11 mouse cellular contexts compared by ENCODE assay signal in genomic region chr6:126353346-126353745, GRCm38 (mm10).
DNase-seq lines count a peak whose midpoint lies in the region; ATAC-seq and TF ChIP-seq lines count a peak whose summit lies in the region.
"Had no signal": no experiment of that assay in that cellular context is flagged by ENCODE, and none has a peak within 500 bp of the region (broad histone marks: within the 10 kb centered on the region; RNA-seq: fewer than 3 reads in every experiment).

No protein-coding gene starts in this region.

- no peaks in the 10 kb centered on the region for H3K9me3 ChIP-seq in kidney, postnatal 0 days (replicated peaks; ENCODE audit: low read length)
- no peaks in the 10 kb centered on the region for H3K9me3 ChIP-seq in heart, embryonic 11.5 days (replicated peaks; ENCODE audit: control insufficient read depth, low read length)
- H3K9me3 ChIP-seq: heart, embryonic 10.5 days; stomach, embryonic 15.5 days had no signal

- H3K4me2 ChIP-seq in kidney, postnatal 0 days (ENCODE audit: low read length) = no peak overlapping the region
- H3K4me2 ChIP-seq in heart, embryonic 11.5 days = no peak overlapping the region
- H3K4me2 ChIP-seq: stomach, embryonic 15.5 days had no signal

- no peaks in the 10 kb centered on the region for H3K4me1 ChIP-seq in kidney, postnatal 0 days (replicated peaks; ENCODE audit: insufficient read depth, low read length)
- no peaks in the 10 kb centered on the region for H3K4me1 ChIP-seq in heart, embryonic 11.5 days (ENCODE audit: control insufficient read depth, insufficient read depth, low read length)
- H3K4me1 ChIP-seq: heart, embryonic 10.5 days; stomach, embryonic 15.5 days had no signal

- no peak overlapping the region for H3K4me3 ChIP-seq in kidney, postnatal 0 days (replicated peaks; ENCODE audit: low read depth, low read length)
- H3K4me3 ChIP-seq in heart, embryonic 11.5 days (ENCODE audit: low read depth, low read length) = no peak overlapping the region
- H3K4me3 ChIP-seq: heart, embryonic 10.5 days; stomach, embryonic 15.5 days had no signal

- no peak overlapping the region for H3K27ac ChIP-seq in kidney, postnatal 0 days
- no peak overlapping the region for H3K27ac ChIP-seq in heart, embryonic 11.5 days (ENCODE audit: low read depth, low read length)
- H3K27ac ChIP-seq: heart, embryonic 10.5 days; stomach, embryonic 15.5 days had no signal

- H3K9ac ChIP-seq in kidney, postnatal 0 days (ENCODE audit: low read depth, low read length) = no peak overlapping the region
- H3K9ac ChIP-seq in heart, embryonic 11.5 days (ENCODE audit: low read depth, low read length) = no peak overlapping the region
- H3K9ac ChIP-seq: stomach, embryonic 15.5 days had no signal

- ATAC-seq in kidney, postnatal 0 days (replicated peaks; ENCODE audit: low FRiP score, low read depth) = no peak
- no peak for ATAC-seq in heart, embryonic 11.5 days (replicated peaks; ENCODE audit: insufficient number of reproducible peaks, low FRiP score, low TSS enrichment)
- ATAC-seq: intestine, embryonic 16.5 days had no signal

- DNase-seq in adrenal gland, adult (ENCODE audit: inconsistent age in 2 of 2, low spot score in 1 of 2) = peak; percentile 8 to 68
- no peak for DNase-seq in adrenal gland, postnatal 4 days (ENCODE audit: low spot score in 2 of 2)
- DNase-seq in kidney, postnatal 0 days (ENCODE audit: low spot score) = peak; percentile 4
- no peak for DNase-seq in kidney, adult 8-10 months
- DNase-seq in retina, postnatal 1 day = peak; percentile 62
- no peak for DNase-seq in retina, embryonic 14.5 days (ENCODE audit: low spot score)
- DNase-seq in ovary, postnatal 14 days (ENCODE audit: low spot score) = peak; percentile 40

- H3K27me3 ChIP-seq in kidney, postnatal 0 days (ENCODE audit: insufficient read depth, low read length) = no peaks in the 10 kb centered on the region
- no peaks in the 10 kb centered on the region for H3K27me3 ChIP-seq in heart, embryonic 11.5 days (ENCODE audit: control insufficient read depth, insufficient read depth, low read length)

- 18% methylated on average over 2 of the region's 2 CpGs for WGBS in kidney, postnatal 0 days
- 33% methylated on average over 2 of the region's 2 CpGs for WGBS in heart, embryonic 11.5 days (ENCODE audit: insufficient replicate concordance)

- H3K36me3 ChIP-seq in kidney, postnatal 0 days (ENCODE audit: insufficient read depth, low read length) = no peaks in the 10 kb centered on the region
- H3K36me3 ChIP-seq in heart, embryonic 11.5 days (ENCODE audit: control insufficient read depth, insufficient read depth, low read length) = no peaks in the 10 kb centered on the region
- H3K36me3 ChIP-seq: heart, embryonic 10.5 days; stomach, embryonic 15.5 days had no signal

- TF ChIP-seq CTCF in kidney, postnatal 0 days (IDR thresholded peaks at IDR 0.05; ENCODE audit: low read depth) = no peak

Comparison
In these comparisons a context has a peak if more than half of its experiments do, and no peak if none do; other contexts are left out.
1. DNase-seq: peak in adrenal gland, adult (2 of 2), kidney, postnatal 0 days (single experiment), retina, postnatal 1 day (single experiment) and ovary, postnatal 14 days (single experiment); none in adrenal gland, postnatal 4 days (0 of 2), kidney, adult 8-10 months (0 of 2) and retina, embryonic 14.5 days (single experiment).